Mouse (Mus musculus) lung, embryonic 14.5 days (tissue): Measurements from ENCODE around the gene Acsm2. TPM values are rescaled to one million over a fixed set of nuclear protein-coding genes. Genes with fewer than 3 reads are reported as not detected.
"Not testable (repeated sequence)": the region's sequence is repeated elsewhere in the genome, so short reads cannot be mapped to it uniquely, and the experiment has no call there.

ENCODE experiments used
- ATAC-seq: fragments of 200-750 bp; cut with Nextera tagmentation; 2 replicates; pipeline ENCODE4 v1.8.0; 2017; ENCODE audit warnings: mild to moderate bottlenecking, moderate TSS enrichment, moderate library complexity; ENCODE audit not compliant: insufficient read depth
- DNase-seq: peaks from one replicate; pipeline ENCODE4 v3.0.0-alpha.2; 2015
- H3K27ac ChIP-seq: fragments of 300-500 bp; sonication (generic); 2 replicates; pipeline ENCODE4 v1.5.1; 2014; ENCODE audit warnings: low read depth, mild to moderate bottlenecking, moderate library complexity
- H3K27me3 ChIP-seq: fragments of 300-500 bp; sonication (generic); 2 replicates; pipeline ENCODE4 v1.6.1; 2014; ENCODE audit warnings: low read length, control low read depth; ENCODE audit not compliant: insufficient read depth
- H3K36me3 ChIP-seq: fragments of 300-500 bp; sonication (generic); 2 replicates; pipeline ENCODE4 v1.6.1; 2014; ENCODE audit warnings: control low read depth; ENCODE audit not compliant: insufficient read depth
- H3K4me1 ChIP-seq: fragments of 300-500 bp; sonication (generic); 2 replicates; pipeline ENCODE4 v1.6.1; 2014; ENCODE audit warnings: antibody characterized with exemption, control low read depth; ENCODE audit not compliant: insufficient read depth
- H3K4me2 ChIP-seq: fragments of 300-500 bp; sonication (generic); 2 replicates; pipeline ENCODE4 v1.6.1; 2014; ENCODE audit warnings: mild to moderate bottlenecking
- H3K4me3 ChIP-seq: fragments of 300-500 bp; sonication (generic); 2 replicates; pipeline ENCODE4 v1.5.1; 2014; ENCODE audit warnings: low read depth, low read length
- H3K9ac ChIP-seq: fragments of 300-500 bp; sonication (generic); 2 replicates; pipeline ENCODE4 v1.6.1; 2014
- H3K9me3 ChIP-seq: fragments of 300-500 bp; sonication (generic); 2 replicates; pipeline ENCODE4 v1.6.1; 2016; ENCODE audit warnings: low read depth, low read length, control low read depth
- CTCF ChIP-seq: IDR thresholded peaks from 2 replicates; pipeline ENCODE4 v1.5.1; 2016; ENCODE audit warnings: antibody characterized with exemption, low read depth
- WGBS: fragments of 180-500 bp; shearing (Covaris S2); extraction: QIAGEN DNeasy Blood & Tissue Kit; methylation state at CpG from one replicate; pipeline ENCODE4 v1.1.7; 2014; 5-methylcytosine and 5-hydroxymethylcytosine counted together
- polyA plus RNA-seq: library from polyadenylated mRNA; unstranded; fragments of >200 nt; fragmentation: Nextera tagmentation; extraction: Ambion mirVana; gene quantifications from 2 replicates; pipeline ENCODE4 v1.2.1, GENCODE M21; 2014

Gene Acsm2
- polyA plus RNA-seq, 1 experiment from 2014 or later, result not detected

DNA sequence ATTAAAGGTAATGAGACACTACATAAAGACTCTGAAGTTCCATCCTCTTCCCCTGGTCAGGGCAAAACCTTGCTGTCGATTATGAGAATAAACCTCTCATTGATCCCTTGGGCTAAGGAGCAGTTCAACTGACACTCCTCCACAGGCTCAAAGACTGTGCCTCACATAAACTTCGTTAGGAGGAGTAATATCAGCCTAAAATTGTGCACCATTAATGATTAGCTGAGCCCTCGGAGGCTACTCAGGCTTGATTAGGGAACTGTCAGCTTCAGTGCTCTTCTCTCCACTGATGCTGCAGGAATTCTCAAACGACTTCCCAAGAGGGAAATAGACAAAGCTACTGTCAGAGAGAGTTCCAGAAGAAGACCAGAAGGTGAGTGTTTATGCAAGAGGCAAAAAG, 7.3 kb downstream of the Acsm2 start:
- no peak for DNase-seq
- no peak for TF ChIP-seq CTCF
- Histone ChIP-seq H3K9ac (no peak overlapping the region), H3K36me3 (no peaks in the 10 kb centered on the region), H3K27ac (no peak overlapping the region), H3K4me3 (no peak overlapping the region), H3K27me3 (no peaks in the 10 kb centered on the region), H3K9me3 (no peaks in the 10 kb centered on the region), H3K4me1 (no peaks in the 10 kb centered on the region), H3K4me2 (no peak overlapping the region)
- ATAC-seq, result no peak
- WGBS, result 52% methylated on average over 4 of the region's 4 CpGs

- H3K9me3 ChIP-seq, H3K27me3 ChIP-seq, H3K4me3 ChIP-seq, H3K9ac ChIP-seq, H3K4me2 ChIP-seq, H3K4me1 ChIP-seq, DNase-seq, ATAC-seq, H3K27ac ChIP-seq, H3K36me3 ChIP-seq: not testable (repeated sequence)
- 81% methylated on average over 2 of the region's 2 CpGs for WGBS
Measured at GRCm38 (mm10) chr7:119562476-119562875, 8.3 kb downstream of the Acsm2 start.

DNA sequence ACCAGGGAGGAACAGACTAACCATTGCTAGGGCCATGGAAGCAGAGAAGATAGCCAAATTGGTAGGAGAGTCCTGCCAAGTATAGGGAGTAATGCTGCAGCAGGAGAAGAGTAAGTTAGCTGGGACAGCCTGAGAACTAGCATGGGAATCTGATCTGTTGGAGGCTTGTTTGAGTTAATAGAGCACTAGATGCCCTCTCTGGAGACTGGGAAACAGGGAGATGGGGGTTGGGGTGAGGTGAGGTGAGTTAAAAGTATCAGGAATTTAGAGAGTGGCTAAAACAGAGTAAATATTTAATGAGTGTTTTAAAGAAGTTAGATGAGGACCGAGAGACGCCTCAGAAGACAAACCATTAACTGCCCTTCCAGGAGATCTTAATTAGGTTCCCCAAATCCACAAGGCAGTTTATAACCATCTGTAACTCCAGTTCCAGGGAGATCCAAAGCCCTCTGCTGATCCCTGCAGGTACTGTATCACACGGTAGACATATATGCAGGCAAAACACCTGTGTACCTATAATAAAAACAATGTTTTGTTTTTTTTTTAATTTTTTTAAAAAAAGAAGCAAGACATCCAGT, 40.5 kb downstream of the Acsm2 start:
- no peak overlapping the region for H3K27ac ChIP-seq
- TF ChIP-seq CTCF, result no peak
- H3K4me3 ChIP-seq, result no peak overlapping the region
- H3K9ac ChIP-seq, result no peak overlapping the region
- no peaks in the 10 kb centered on the region for H3K4me1 ChIP-seq
- ATAC-seq (no peak), DNase-seq (no peak)
- no peaks in the 10 kb centered on the region for H3K9me3 ChIP-seq
- 53% methylated on average over 3 of the region's 3 CpGs for WGBS
- no peak overlapping the region for H3K4me2 ChIP-seq
- no peaks in the 10 kb centered on the region for H3K36me3 ChIP-seq
- H3K27me3 ChIP-seq, result no peaks in the 10 kb centered on the region

GRCm38 (mm10) chr7:119595306-119595705, 41.2 kb downstream of the Acsm2 start:
- ATAC-seq (no peak), DNase-seq (no peak)
- Histone ChIP-seq H3K4me2 (no peak overlapping the region), H3K4me3 (no peak overlapping the region), H3K27me3 (no peaks in the 10 kb centered on the region), H3K36me3 (no peaks in the 10 kb centered on the region), H3K9ac (no peak overlapping the region), H3K27ac (no peak overlapping the region), H3K4me1 (no peaks in the 10 kb centered on the region), H3K9me3 (no peaks in the 10 kb centered on the region)
- WGBS, result 12% methylated on average over 1 of the region's 1 CpGs
- TF ChIP-seq CTCF, result no peak

GRCm38 (mm10) chr7:119596536-119596935, 42.4 kb downstream of the Acsm2 start:
- ATAC-seq (no peak), DNase-seq (no peak)
- Histone ChIP-seq H3K27me3 (no peaks in the 10 kb centered on the region), H3K27ac (no peak overlapping the region), H3K9me3 (no peaks in the 10 kb centered on the region), H3K4me2 (no peak overlapping the region), H3K9ac (no peak overlapping the region), H3K4me3 (no peak overlapping the region), H3K4me1 (no peaks in the 10 kb centered on the region), H3K36me3 (no peaks in the 10 kb centered on the region)
- no peak for TF ChIP-seq CTCF
- 47% methylated on average over 2 of the region's 2 CpGs for WGBS

DNA sequence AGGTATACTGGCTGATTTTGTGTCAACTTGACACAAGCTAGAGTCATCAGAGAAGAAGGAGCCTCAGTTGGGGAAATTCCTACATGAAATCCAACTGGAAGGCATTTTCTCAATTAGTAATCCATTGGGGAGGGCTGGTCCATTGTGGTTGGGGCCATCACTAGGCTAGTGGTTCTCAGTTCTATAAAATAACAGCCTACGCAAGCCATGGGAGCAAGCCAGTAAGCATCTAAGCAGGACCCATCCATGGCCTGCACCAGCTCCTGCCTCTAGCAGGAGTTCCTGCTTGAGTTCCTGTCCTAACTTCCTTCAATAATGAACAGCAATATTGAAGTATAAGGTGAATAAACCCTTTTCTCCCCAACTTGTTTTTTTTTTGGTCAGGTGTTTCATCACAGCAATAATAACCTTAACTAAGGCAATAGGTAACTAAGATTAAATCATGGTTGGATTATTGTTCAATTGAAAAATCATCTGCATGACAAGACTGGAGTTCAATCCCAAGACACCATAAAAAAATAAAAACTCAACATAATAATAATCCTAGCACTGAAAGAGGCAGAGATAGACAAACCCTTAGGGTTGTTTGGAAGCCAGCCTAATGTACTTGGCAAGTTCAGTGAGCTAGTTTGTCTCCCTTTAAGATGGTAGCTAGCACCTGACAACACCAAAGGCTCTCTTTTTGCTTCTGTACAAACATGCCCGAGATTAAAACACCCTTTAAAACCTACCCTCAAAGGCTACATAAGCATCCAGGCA, 47.2 kb downstream of the Acsm2 start:
- Histone ChIP-seq H3K9me3 (no peaks in the 10 kb centered on the region), H3K27me3 (no peaks in the 10 kb centered on the region), H3K9ac (no peak overlapping the region), H3K36me3 (no peaks in the 10 kb centered on the region), H3K4me3 (no peak overlapping the region), H3K4me1 (no peaks in the 10 kb centered on the region), H3K27ac (no peak overlapping the region), H3K4me2 (no peak overlapping the region)
- ATAC-seq (no peak), DNase-seq (no peak)
- 71% methylated on average over 2 of the region's 2 CpGs for WGBS
- TF ChIP-seq CTCF, result no peak

DNA sequence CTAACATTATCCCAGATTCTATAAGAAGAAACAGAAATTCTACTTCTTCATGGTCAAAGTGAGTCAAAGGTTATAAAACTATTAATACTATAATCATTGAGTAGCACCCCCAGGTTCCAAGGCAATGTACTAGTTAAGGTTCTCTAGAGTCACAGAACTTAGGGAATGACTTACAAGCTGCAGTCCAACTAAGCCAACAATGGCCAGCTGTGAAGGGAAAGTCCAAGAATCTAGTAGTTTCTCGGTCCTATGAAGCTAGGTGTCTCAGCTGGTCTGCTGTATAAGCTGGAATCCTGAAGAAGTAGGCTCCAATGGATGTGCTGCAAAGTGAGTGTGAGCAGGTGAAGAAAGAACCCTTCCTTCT, 47.8 kb downstream of the Acsm2 start:
- 74% methylated on average over 1 of the region's 1 CpGs for WGBS
- no peaks in the 10 kb centered on the region for H3K9me3 ChIP-seq

More for the DNA sequence above, 47.8 kb downstream of the Acsm2 start:
- DNase-seq (no peak), ATAC-seq (no peak)
- Histone ChIP-seq H3K4me1 (no peaks in the 10 kb centered on the region), H3K36me3 (no peaks in the 10 kb centered on the region), H3K4me3 (no peak overlapping the region), H3K27me3 (no peaks in the 10 kb centered on the region), H3K27ac (no peak overlapping the region), H3K4me2 (no peak overlapping the region), H3K9ac (no peak overlapping the region)
- TF ChIP-seq CTCF, result no peak
